Mouse (Mus musculus): ENCODE measurements around the gene Mmrn2. TPM values are rescaled to one million over a fixed set of nuclear protein-coding genes. Genes with fewer than 3 reads are reported as not detected.

Mmrn2 gene
- 17.7 TPM for polyA plus RNA-seq (2014; fragmentation: Illumina TruSeq; extraction: RNeasy Lipid Tissue Mini Kit (QIAGEN cat#74804); ENCODE audit: low read depth, low replicate concordance)

DNA sequence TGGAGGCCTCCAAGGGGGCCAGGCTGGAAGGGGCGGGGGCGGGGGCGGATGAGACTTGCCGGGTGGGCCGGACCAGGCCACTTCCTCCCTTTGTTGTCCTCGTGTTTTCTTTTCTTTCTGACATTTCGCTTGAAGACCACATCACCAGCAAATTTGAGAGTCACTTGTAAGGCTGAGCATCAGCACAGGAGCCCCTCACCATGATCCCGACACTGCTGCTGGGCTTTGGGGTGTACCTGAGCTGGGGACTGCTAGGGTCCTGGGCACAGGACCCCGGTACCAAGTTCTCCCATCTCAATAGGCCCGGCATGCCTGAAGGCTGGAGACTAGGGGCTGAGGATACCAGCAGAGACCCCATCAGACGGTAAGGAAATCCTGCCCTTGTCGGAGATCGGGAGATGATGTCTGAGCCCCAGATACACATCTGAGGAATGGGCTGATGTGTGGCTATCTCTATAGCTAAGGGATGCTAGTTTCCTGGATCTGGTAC is at the start of gene Mmrn2:
Mmrn2 (plus strand) TSS at position 51 of the 490 bp plus-strand sequence.

DNA sequence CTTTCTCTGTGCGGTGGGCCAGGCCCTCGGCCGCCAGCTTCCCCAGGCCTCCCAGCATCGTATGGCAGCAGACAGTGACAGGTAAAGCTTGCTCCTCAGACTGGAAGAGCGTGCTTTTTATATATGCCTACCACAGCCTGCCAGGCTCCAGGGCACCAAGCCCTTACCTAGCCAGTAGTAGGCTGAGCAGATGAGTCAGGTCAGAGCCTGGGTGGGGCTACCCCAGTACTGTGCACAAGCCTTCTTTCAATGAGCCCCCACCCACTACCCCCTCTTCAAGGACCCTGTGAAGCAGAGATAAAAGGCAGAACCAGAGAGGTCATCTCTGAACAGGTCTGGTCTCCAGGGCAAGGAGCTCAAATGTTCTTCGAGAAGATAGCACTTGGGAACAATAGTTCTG is 20.0 kb upstream of the Mmrn2 start, which contains the start of gene Fam25c:
Fam25c (minus strand) TSS at position 133 of the 400 bp plus-strand sequence.

DNA sequence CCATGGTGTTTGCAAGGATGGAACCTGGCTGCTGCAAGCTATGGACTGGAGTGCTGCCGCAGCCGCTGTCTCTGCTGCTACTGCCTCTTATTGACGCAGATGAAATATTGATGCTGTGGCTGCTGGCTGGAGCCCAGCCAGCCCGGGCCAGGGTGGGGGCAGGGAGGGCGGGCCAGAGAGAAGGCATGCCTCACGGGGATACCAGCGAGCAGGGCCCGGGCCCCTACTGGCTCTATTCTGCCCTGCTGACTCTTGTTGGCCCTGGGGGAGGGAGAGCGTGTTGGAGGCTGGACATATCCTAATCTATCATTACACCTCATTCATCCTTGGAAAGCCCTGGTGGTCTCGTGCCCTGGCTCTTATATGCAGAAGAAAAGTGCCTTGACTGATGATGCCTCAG is 688 bp upstream of the Mmrn2 start, which contains the start of gene Sncg:
Sncg (minus strand) TSS at position 213 of the 400 bp plus-strand sequence.

Other genes starting within 250 kb of the Mmrn2 start
- gene Npy4r, start 223.0 kb upstream of the Mmrn2 start, polyA plus RNA-seq (2014; fragmentation: Illumina TruSeq; extraction: RNeasy Lipid Tissue Mini Kit (QIAGEN cat#74804); ENCODE audit: low read depth, low replicate concordance), result not detected
- 0.65 TPM for gene Gprin2, start 173.8 kb upstream of the Mmrn2 start, polyA plus RNA-seq (2014; fragmentation: Illumina TruSeq; extraction: RNeasy Lipid Tissue Mini Kit (QIAGEN cat#74804); ENCODE audit: low read depth, low replicate concordance)
- gene Syt15, start 155.9 kb upstream of the Mmrn2 start, polyA plus RNA-seq (2014; fragmentation: Illumina TruSeq; extraction: RNeasy Lipid Tissue Mini Kit (QIAGEN cat#74804); ENCODE audit: low read depth, low replicate concordance), result 2.7 TPM
- 8.5 TPM for gene Shld2, start 65.0 kb upstream of the Mmrn2 start, polyA plus RNA-seq (2014; fragmentation: Illumina TruSeq; extraction: RNeasy Lipid Tissue Mini Kit (QIAGEN cat#74804); ENCODE audit: low read depth, low replicate concordance)
- 128 TPM for gene Glud1, start 64.7 kb upstream of the Mmrn2 start, polyA plus RNA-seq (2014; fragmentation: Illumina TruSeq; extraction: RNeasy Lipid Tissue Mini Kit (QIAGEN cat#74804); ENCODE audit: low read depth, low replicate concordance)
- not detected for gene Fam25c, start 20.0 kb upstream of the Mmrn2 start, polyA plus RNA-seq (2014; fragmentation: Illumina TruSeq; extraction: RNeasy Lipid Tissue Mini Kit (QIAGEN cat#74804); ENCODE audit: low read depth, low replicate concordance)
- 744 TPM for gene Sncg, start 676 bp upstream of the Mmrn2 start, polyA plus RNA-seq (2014; fragmentation: Illumina TruSeq; extraction: RNeasy Lipid Tissue Mini Kit (QIAGEN cat#74804); ENCODE audit: low read depth, low replicate concordance)
- gene Bmpr1a, start 127.9 kb downstream of the Mmrn2 start, polyA plus RNA-seq (2014; fragmentation: Illumina TruSeq; extraction: RNeasy Lipid Tissue Mini Kit (QIAGEN cat#74804); ENCODE audit: low read depth, low replicate concordance), result 35.4 TPM
- gene 9230112D13Rik, start 147.3 kb downstream of the Mmrn2 start, polyA plus RNA-seq (2014; fragmentation: Illumina TruSeq; extraction: RNeasy Lipid Tissue Mini Kit (QIAGEN cat#74804); ENCODE audit: low read depth, low replicate concordance), result 0.45 TPM
- gene Ldb3, start 213.2 kb downstream of the Mmrn2 start, polyA plus RNA-seq (2014; fragmentation: Illumina TruSeq; extraction: RNeasy Lipid Tissue Mini Kit (QIAGEN cat#74804); ENCODE audit: low read depth, low replicate concordance), result 2.4 TPM
- gene Opn4, start 224.7 kb downstream of the Mmrn2 start, polyA plus RNA-seq (2014; fragmentation: Illumina TruSeq; extraction: RNeasy Lipid Tissue Mini Kit (QIAGEN cat#74804); ENCODE audit: low read depth, low replicate concordance), result not detected

All from adipose tissue, adult 10 weeks (tissue).